Mouse (Mus musculus): ENCODE results near the gene Oas1h. TPM values are rescaled to one million over a fixed set of nuclear protein-coding genes. Genes with fewer than 3 reads are reported as not detected.

Gene Oas1h
- not detected in 2 replicates for total RNA-seq (2012; rRNA removed)

DNA sequence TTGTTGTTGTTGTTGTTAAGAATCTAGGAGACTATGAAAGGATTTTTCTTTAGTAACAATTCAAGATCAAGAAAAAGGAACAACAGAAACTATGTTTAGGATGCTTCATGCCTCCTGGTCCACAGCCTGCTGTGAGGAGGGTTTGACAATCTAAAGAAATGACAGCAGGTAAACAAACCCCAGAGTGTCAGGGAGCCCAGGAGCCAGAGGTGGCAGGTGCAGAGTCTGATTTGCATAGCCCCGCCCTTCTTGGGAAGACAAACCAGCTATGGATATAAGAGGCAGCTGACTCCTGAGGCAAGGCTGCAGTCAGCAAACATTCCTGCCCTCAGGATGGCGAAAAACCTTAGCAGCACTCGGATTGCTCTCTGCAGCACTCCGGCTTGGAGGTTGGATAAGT lies at the start of gene Oas1h:
TSS of gene Oas1h (plus strand) at position 301 of the 400 bp plus-strand sequence.
- Histone ChIP-seq H3K4me1 (ENCODE audit: control insufficient read depth in 2 of 2, insufficient read depth in 2 of 2, low read length in 2 of 2, poor library complexity in 1 of 2) (peaks cover 0 to 7% of the 10 kb centered on the region in 2 experiments; a peak in 2 of 4 replicates), H3K4me3 (ENCODE audit: insufficient read depth in 1 of 2, low read depth in 1 of 2, low read length in 2 of 2, poor library complexity in 1 of 2, severe bottlenecking in 1 of 2) (no peak within 1 kb of the TSS), H3K9ac (ENCODE audit: insufficient read depth, low read depth, low read length, poor library complexity, severe bottlenecking) (no peak within 1 kb of the TSS), H3K9me3 (ENCODE audit: control insufficient read depth, insufficient read depth, low read depth, low read length) (no peaks in the 10 kb centered on the region), H3K27ac (ENCODE audit: insufficient read depth, low read depth, low read length, poor library complexity, severe bottlenecking) (no peak within 1 kb of the TSS), H3K36me3 (ENCODE audit: control insufficient read depth, insufficient read depth, low read length, poor library complexity, severe bottlenecking) (no peaks in the 10 kb centered on the region)
- DNase-seq (ENCODE audit: low read depth, low spot score) = no peak
- in situ Hi-C loops (cut with MboI; ENCODE audit: low sequenced_read_pairs in 2 of 2, unreplicated experiment in 2 of 2) = no loop called here
- no peak for TF ChIP-seq MAFK (IDR thresholded peaks at IDR 0.05; ENCODE audit: insufficient read depth, low read depth, low read length)

DNA sequence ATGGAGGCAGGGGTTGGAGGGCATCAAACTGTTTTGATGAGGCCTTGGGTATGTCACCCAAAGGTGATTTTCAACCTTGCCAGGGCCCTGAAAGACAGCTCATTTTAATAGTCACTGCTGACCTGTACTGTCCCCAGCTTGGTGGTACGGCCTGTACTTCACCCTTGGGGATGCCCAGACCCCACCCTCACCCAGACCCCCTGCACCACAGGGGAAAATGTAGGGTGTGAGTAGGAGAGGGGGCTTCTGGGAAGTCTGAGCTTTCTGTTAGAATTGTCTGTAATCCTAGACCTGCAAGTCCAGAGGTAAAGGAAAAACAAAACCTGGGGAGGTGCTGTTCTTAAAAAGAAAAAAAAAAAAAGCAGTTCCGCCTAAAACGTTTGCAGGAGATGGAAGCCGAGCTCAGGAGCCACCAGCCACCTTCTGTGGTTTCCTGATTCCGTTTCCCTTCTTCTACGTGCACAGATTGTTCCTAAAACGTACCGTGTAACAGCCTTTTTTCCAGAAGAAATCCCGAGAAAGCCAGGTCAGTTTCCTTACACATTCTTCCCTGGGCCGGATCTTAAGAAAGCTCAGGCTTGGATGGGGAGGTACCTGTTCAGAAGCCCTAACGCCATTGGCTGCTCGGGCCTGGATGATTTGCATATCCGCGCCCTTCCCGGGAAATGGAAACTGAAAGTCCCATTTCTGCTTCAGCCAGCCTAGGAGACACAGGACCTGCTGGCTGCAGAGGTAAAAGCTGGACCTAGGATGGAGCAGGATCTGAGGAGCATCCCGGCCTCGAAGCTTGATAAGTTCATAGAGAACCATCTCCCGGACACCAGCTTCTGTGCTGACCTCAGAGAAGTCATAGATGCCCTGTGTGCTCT lies 49.0 kb upstream of the Oas1h start, which contains the start of gene Oas1c:
TSS of gene Oas1c (minus strand) at position 564 of the 869 bp plus-strand sequence.
- H3K36me3 ChIP-seq (ENCODE audit: control insufficient read depth, insufficient read depth, low read length, poor library complexity, severe bottlenecking) = no peaks in the 10 kb centered on the region
- TF ChIP-seq ZC3H11A (IDR thresholded peaks at IDR 0.05; ENCODE audit: borderline replicate concordance, low read depth, low read length) (no peak), MAFK (IDR thresholded peaks at IDR 0.05; ENCODE audit: insufficient read depth, low read depth, low read length) (no peak), ZNF384 (IDR thresholded peaks at IDR 0.05; ENCODE audit: low read depth, low read length) (peak; percentile 95)
- peaks cover 4 to 11% of the 10 kb centered on the region in 2 experiments; a peak in 2 of 4 replicates for H3K4me1 ChIP-seq (ENCODE audit: control insufficient read depth in 2 of 2, insufficient read depth in 2 of 2, low read length in 2 of 2, poor library complexity in 1 of 2)
- in situ Hi-C loops (cut with MboI; ENCODE audit: low sequenced_read_pairs in 2 of 2, unreplicated experiment in 2 of 2) = no loop called here
- H3K9me3 ChIP-seq (ENCODE audit: control insufficient read depth, insufficient read depth, low read depth, low read length) = no peaks in the 10 kb centered on the region
- no peak within 1 kb of the TSS; the same call in 1 of the 2 replicates for H3K27ac ChIP-seq (ENCODE audit: insufficient read depth, low read depth, low read length, poor library complexity, severe bottlenecking)
- peak; percentile 87 for DNase-seq (ENCODE audit: low read depth, low spot score)
- peak within 1 kb of the TSS; percentile 46 to 59 for H3K4me3 ChIP-seq (ENCODE audit: insufficient read depth in 1 of 2, low read depth in 1 of 2, low read length in 2 of 2, poor library complexity in 1 of 2, severe bottlenecking in 1 of 2)
- peak within 1 kb of the TSS; percentile 71 for H3K9ac ChIP-seq (ENCODE audit: insufficient read depth, low read depth, low read length, poor library complexity, severe bottlenecking)

DNA sequence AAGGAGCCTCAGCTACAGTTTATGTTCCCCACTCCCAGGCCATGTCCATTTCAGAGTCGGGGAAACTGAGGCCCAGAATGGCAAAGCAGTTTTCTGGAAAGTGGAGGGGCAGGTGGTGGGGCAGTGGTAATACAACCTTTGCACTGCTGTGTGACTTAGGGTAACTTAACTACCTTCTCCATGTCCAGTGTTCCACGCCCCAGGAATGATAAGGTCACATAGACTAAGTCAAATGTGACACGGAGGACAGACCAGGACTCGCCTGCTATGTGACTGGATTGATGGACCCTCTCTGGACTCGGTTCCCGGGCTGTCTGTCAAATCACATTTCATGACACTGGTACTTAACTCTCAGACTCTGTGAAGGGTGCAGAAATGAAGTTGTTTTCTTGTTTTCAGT lies 48.2 kb upstream of the Oas1h start:
- no peaks in the 10 kb centered on the region for H3K9me3 ChIP-seq (ENCODE audit: control insufficient read depth, insufficient read depth, low read depth, low read length)
- no peak overlapping the region for H3K27ac ChIP-seq (ENCODE audit: insufficient read depth, low read depth, low read length, poor library complexity, severe bottlenecking)
- H3K4me3 ChIP-seq (ENCODE audit: insufficient read depth in 1 of 2, low read depth in 1 of 2, low read length in 2 of 2, poor library complexity in 1 of 2, severe bottlenecking in 1 of 2) = peak overlapping the region in 1 of 2 experiments; percentile 59; a peak in 2 of 4 replicates
- in situ Hi-C loops (cut with MboI; ENCODE audit: low sequenced_read_pairs in 2 of 2, unreplicated experiment in 2 of 2) = no loop called here
- DNase-seq (ENCODE audit: low read depth, low spot score) = no peak
- no peak overlapping the region for H3K9ac ChIP-seq (ENCODE audit: insufficient read depth, low read depth, low read length, poor library complexity, severe bottlenecking)
- no peaks in the 10 kb centered on the region for H3K36me3 ChIP-seq (ENCODE audit: control insufficient read depth, insufficient read depth, low read length, poor library complexity, severe bottlenecking)
- peaks cover 4 to 11% of the 10 kb centered on the region in 2 experiments; a peak in 2 of 4 replicates for H3K4me1 ChIP-seq (ENCODE audit: control insufficient read depth in 2 of 2, insufficient read depth in 2 of 2, low read length in 2 of 2, poor library complexity in 1 of 2)
- TF ChIP-seq MAFK (IDR thresholded peaks at IDR 0.05; ENCODE audit: insufficient read depth, low read depth, low read length) (no peak), HCFC1 (IDR thresholded peaks at IDR 0.05; ENCODE audit: borderline replicate concordance, insufficient read depth, low read length) (no peak), ZC3H11A (IDR thresholded peaks at IDR 0.05; ENCODE audit: borderline replicate concordance, low read depth, low read length) (no peak), ZNF384 (IDR thresholded peaks at IDR 0.05; ENCODE audit: low read depth, low read length) (no peak), CHD2 (IDR thresholded peaks at IDR 0.05; ENCODE audit: low read depth, low read length) (no peak)

DNA sequence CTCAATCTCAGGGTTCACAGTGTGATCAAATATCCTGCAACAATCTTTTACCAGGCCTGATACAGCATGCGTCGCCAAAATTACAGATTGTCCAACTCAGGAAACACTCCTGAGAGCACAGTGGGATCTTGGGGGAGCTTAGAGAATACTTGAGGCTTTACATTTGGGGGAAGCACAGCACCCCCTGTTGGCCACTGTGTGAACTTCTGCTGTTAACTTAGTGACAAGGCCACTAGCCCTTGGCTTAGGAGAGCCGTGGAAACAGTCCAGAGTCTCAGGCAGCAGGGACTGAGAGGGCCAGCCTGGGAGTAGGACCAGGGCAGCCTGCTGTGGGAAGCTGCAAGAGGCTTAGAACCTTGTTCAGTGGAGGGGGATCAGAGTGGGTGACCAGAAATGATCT lies 45.3 kb upstream of the Oas1h start:
- Histone ChIP-seq H3K4me3 (ENCODE audit: insufficient read depth in 1 of 2, low read depth in 1 of 2, low read length in 2 of 2, poor library complexity in 1 of 2, severe bottlenecking in 1 of 2) (no peak overlapping the region), H3K9ac (ENCODE audit: insufficient read depth, low read depth, low read length, poor library complexity, severe bottlenecking) (no peak overlapping the region), H3K4me1 (ENCODE audit: control insufficient read depth in 2 of 2, insufficient read depth in 2 of 2, low read length in 2 of 2, poor library complexity in 1 of 2) (peaks cover 0 to 5% of the 10 kb centered on the region in 2 experiments; a peak in 1 of 4 replicates), H3K9me3 (ENCODE audit: control insufficient read depth, insufficient read depth, low read depth, low read length) (no peaks in the 10 kb centered on the region), H3K36me3 (ENCODE audit: control insufficient read depth, insufficient read depth, low read length, poor library complexity, severe bottlenecking) (no peaks in the 10 kb centered on the region), H3K27ac (ENCODE audit: insufficient read depth, low read depth, low read length, poor library complexity, severe bottlenecking) (no peak overlapping the region)
- TF ChIP-seq CHD2 (IDR thresholded peaks at IDR 0.05; ENCODE audit: low read depth, low read length) = no peak
- in situ Hi-C loops (cut with MboI; ENCODE audit: low sequenced_read_pairs in 2 of 2, unreplicated experiment in 2 of 2) = no loop called here
- DNase-seq (ENCODE audit: low read depth, low spot score) = peak; percentile 47

DNA sequence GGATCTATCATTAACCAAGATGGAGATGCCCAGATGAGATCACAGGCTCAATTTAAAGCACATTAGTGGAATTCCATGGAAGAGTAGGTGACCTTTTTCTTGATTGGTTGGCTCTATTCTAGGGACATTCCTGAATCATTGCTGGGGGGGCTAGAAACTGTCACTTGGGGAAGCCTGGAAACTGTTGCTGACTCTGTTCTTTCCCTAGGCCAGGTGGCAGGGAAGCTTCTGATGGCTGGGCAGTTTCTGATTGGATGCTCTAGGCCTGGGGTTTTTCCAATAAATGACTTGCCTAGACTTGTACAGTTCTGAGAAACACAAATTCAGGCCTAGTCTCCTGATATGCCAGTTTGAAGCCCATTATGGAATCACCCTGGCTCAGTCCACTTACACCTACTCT lies 42.2 kb upstream of the Oas1h start:
- no peak overlapping the region for H3K27ac ChIP-seq (ENCODE audit: insufficient read depth, low read depth, low read length, poor library complexity, severe bottlenecking)
- no peak overlapping the region for H3K4me3 ChIP-seq (ENCODE audit: insufficient read depth in 1 of 2, low read depth in 1 of 2, low read length in 2 of 2, poor library complexity in 1 of 2, severe bottlenecking in 1 of 2)
- H3K9ac ChIP-seq (ENCODE audit: insufficient read depth, low read depth, low read length, poor library complexity, severe bottlenecking) = no peak overlapping the region
- H3K9me3 ChIP-seq (ENCODE audit: control insufficient read depth, insufficient read depth, low read depth, low read length) = no peaks in the 10 kb centered on the region
- no peak for DNase-seq (ENCODE audit: low read depth, low spot score)
- H3K36me3 ChIP-seq (ENCODE audit: control insufficient read depth, insufficient read depth, low read length, poor library complexity, severe bottlenecking) = no peaks in the 10 kb centered on the region
- no peaks in the 10 kb centered on the region for H3K4me1 ChIP-seq (ENCODE audit: control insufficient read depth in 2 of 2, insufficient read depth in 2 of 2, low read length in 2 of 2, poor library complexity in 1 of 2)
- in situ Hi-C loops (cut with MboI; ENCODE audit: low sequenced_read_pairs in 2 of 2, unreplicated experiment in 2 of 2) = no loop called here
- TF ChIP-seq CHD2 (IDR thresholded peaks at IDR 0.05; ENCODE audit: low read depth, low read length) (no peak), ZNF384 (IDR thresholded peaks at IDR 0.05; ENCODE audit: low read depth, low read length) (no peak)

Data from ES-E14 (cell line).